Mouse (Mus musculus) lung, postnatal 0 days (tissue): ENCODE measurements around the gene Trim41.

Experiments used
- CTCF ChIP-seq: IDR thresholded peaks from 2 replicates; pipeline ENCODE4 v1.5.1; 2016; ENCODE audit warnings: antibody characterized with exemption, mild to moderate bottlenecking
- EP300 ChIP-seq: IDR thresholded peaks from 2 replicates; pipeline ENCODE4 v1.6.1; 2016; ENCODE audit warnings: antibody characterized with exemption, mild to moderate bottlenecking, control low read depth

- peak; percentile 50 for TF ChIP-seq CTCF
- no peak for TF ChIP-seq EP300
These were observed 34.3 kb upstream of the Trim41 start for GRCm38 (mm10) chr11:48851270-48851995.
